Mouse (Mus musculus) limb, embryonic 10.5 days (tissue): ENCODE data around the gene Hist2h2ac. TPM values are rescaled to one million over a fixed set of nuclear protein-coding genes. Genes with fewer than 3 reads are reported as not detected.
A peak's percentile ranks its signal among the peaks of the same experiment; 100 is the strongest.
"Not testable (repeated sequence)": the region's sequence is repeated elsewhere in the genome, so short reads cannot be mapped to it uniquely, and the experiment has no call there.

ENCODE experiments used
- DNase-seq: peaks from one replicate; pipeline ENCODE4 v3.0.0-alpha.2; 2017; ENCODE audit warnings: low spot score
- H3K27ac ChIP-seq: fragments of 300-500 bp; sonication (generic); 2 replicates; pipeline ENCODE4 v1.5.1; 2016; ENCODE audit warnings: mild to moderate bottlenecking
- H3K27me3 ChIP-seq: fragments of 300-500 bp; sonication (generic); 2 replicates; pipeline ENCODE4 v1.6.1; 2016; ENCODE audit warnings: low read depth, mild to moderate bottlenecking; ENCODE audit not compliant: poor library complexity, severe bottlenecking
- H3K36me3 ChIP-seq: fragments of 300-500 bp; sonication (generic); 2 replicates; pipeline ENCODE4 v1.6.1; 2016; ENCODE audit warnings: mild to moderate bottlenecking, moderate library complexity
- H3K4me1 ChIP-seq: fragments of 300-500 bp; sonication (generic); 2 replicates; pipeline ENCODE4 v1.6.1; 2016
- H3K4me3 ChIP-seq: fragments of 300-500 bp; sonication (generic); 2 replicates; pipeline ENCODE4 v1.5.1; 2016; ENCODE audit warnings: mild to moderate bottlenecking, moderate library complexity
- H3K9me3 ChIP-seq: fragments of 300-500 bp; sonication (generic); replicated peaks from 2 replicates; pipeline ENCODE4 v1.6.1; 2016; ENCODE audit warnings: mild to moderate bottlenecking
- WGBS: fragments of 180-500 bp; shearing (Covaris S2); methylation state at CpG from one replicate; pipeline ENCODE4 v1.1.7; 2016; 5-methylcytosine and 5-hydroxymethylcytosine counted together
- microRNA-seq: library from miRNA; unstranded; fragments of <30 nt; microRNA quantifications from one replicate; pipeline ENCODE4, GENCODE M21; 2017
- polyA plus RNA-seq: library from polyadenylated mRNA; unstranded; fragments of >200 nt; fragmentation: Nextera tagmentation; extraction: Ambion mirVana; gene quantifications from 2 replicates; pipeline ENCODE4 v1.2.1, GENCODE M21; 2016

The Hist2h2ac gene
- polyA plus RNA-seq, 1 experiment from 2014 or later: 11.7 TPM

GRCm38 (mm10) chr3:96179531-96179930 is 41.1 kb downstream of the Hist2h2ac start:
- no peak for DNase-seq
- Histone ChIP-seq H3K36me3 (peaks cover 45% of the 10 kb centered on the region), H3K4me3 (no peak overlapping the region), H3K27me3 (no peaks in the 10 kb centered on the region), H3K27ac (no peak overlapping the region), H3K4me1 (peaks cover 36% of the 10 kb centered on the region), H3K9me3 (no peaks in the 10 kb centered on the region)
- WGBS: 71% methylated on average over 4 of the region's 4 CpGs

GRCm38 (mm10) chr3:96178902-96179301 is 41.8 kb downstream of the Hist2h2ac start:
- no peak for DNase-seq
- 82% methylated on average over 2 of the region's 2 CpGs for WGBS
- peaks cover 52% of the 10 kb centered on the region for H3K36me3 ChIP-seq

GRCm38 (mm10) chr3:96178427-96178826 is 42.3 kb downstream of the Hist2h2ac start:
- no peaks in the 10 kb centered on the region for H3K27me3 ChIP-seq

More at GRCm38 (mm10) chr3:96178902-96179301, 41.8 kb downstream of the Hist2h2ac start:
- H3K4me3 ChIP-seq: no peak overlapping the region
- no peak overlapping the region for H3K27ac ChIP-seq
- no peaks in the 10 kb centered on the region for H3K27me3 ChIP-seq
- no peaks in the 10 kb centered on the region for H3K9me3 ChIP-seq
- H3K4me1 ChIP-seq: peaks cover 40% of the 10 kb centered on the region

GRCm38 (mm10) chr3:96175251-96175650 is 45.4 kb downstream of the Hist2h2ac start:
- no peak for DNase-seq
- WGBS: 94% methylated on average over 6 of the region's 6 CpGs
- Histone ChIP-seq H3K27ac (no peak overlapping the region), H3K9me3 (no peaks in the 10 kb centered on the region), H3K36me3 (peaks cover 64% of the 10 kb centered on the region), H3K4me1 (peaks cover 33% of the 10 kb centered on the region), H3K27me3 (no peaks in the 10 kb centered on the region), H3K4me3 (no peak overlapping the region)

More at GRCm38 (mm10) chr3:96178427-96178826, 42.3 kb downstream of the Hist2h2ac start:
- WGBS: 88% methylated on average over 4 of the region's 4 CpGs
- no peaks in the 10 kb centered on the region for H3K9me3 ChIP-seq
- no peak overlapping the region for H3K4me3 ChIP-seq
- peaks cover 42% of the 10 kb centered on the region for H3K4me1 ChIP-seq
- no peak for DNase-seq
- H3K36me3 ChIP-seq: peaks cover 56% of the 10 kb centered on the region
- H3K27ac ChIP-seq: no peak overlapping the region

DNA sequence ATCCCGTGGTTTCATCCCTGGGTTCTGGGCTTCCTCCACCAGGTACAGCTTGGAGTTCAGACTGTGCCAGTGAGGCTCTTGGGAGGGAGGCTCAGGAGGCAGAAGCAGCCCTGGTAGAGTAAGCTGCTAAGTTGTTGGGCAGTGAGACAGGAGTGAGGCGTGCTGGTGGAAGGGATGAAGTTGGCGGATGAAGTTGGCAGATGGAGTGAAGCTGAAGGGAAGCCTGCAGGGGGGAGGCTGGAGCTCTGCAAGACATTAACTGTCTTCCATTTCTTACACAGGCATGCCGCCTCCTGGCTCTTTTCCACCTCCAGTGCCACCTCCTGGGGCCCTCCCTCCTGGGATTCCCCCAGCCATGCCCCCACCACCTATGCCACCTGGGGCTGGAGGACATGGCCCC is 46.6 kb downstream of the Hist2h2ac start:
- 85% methylated on average over 4 of the region's 4 CpGs for WGBS
- H3K9me3 ChIP-seq: not testable (repeated sequence)
- peak overlapping the region; percentile 31 for H3K4me3 ChIP-seq

GRCm38 (mm10) chr3:96173185-96173584 is 47.5 kb downstream of the Hist2h2ac start:
- Histone ChIP-seq H3K36me3 (peaks cover 73% of the 10 kb centered on the region), H3K27me3 (no peaks in the 10 kb centered on the region), H3K27ac (peak overlapping the region; percentile 95), H3K4me1 (peaks cover 40% of the 10 kb centered on the region), H3K4me3 (peak overlapping the region; percentile 95), H3K9me3 (no peaks in the 10 kb centered on the region)
- WGBS: 48% methylated on average over 7 of the region's 7 CpGs
- DNase-seq: no peak

More for the DNA sequence above, 46.6 kb downstream of the Hist2h2ac start:
- not testable (repeated sequence) for H3K27ac ChIP-seq, DNase-seq, H3K27me3 ChIP-seq
- Histone ChIP-seq H3K36me3 (peaks cover 73% of the 10 kb centered on the region), H3K4me1 (peaks cover 40% of the 10 kb centered on the region)

DNA sequence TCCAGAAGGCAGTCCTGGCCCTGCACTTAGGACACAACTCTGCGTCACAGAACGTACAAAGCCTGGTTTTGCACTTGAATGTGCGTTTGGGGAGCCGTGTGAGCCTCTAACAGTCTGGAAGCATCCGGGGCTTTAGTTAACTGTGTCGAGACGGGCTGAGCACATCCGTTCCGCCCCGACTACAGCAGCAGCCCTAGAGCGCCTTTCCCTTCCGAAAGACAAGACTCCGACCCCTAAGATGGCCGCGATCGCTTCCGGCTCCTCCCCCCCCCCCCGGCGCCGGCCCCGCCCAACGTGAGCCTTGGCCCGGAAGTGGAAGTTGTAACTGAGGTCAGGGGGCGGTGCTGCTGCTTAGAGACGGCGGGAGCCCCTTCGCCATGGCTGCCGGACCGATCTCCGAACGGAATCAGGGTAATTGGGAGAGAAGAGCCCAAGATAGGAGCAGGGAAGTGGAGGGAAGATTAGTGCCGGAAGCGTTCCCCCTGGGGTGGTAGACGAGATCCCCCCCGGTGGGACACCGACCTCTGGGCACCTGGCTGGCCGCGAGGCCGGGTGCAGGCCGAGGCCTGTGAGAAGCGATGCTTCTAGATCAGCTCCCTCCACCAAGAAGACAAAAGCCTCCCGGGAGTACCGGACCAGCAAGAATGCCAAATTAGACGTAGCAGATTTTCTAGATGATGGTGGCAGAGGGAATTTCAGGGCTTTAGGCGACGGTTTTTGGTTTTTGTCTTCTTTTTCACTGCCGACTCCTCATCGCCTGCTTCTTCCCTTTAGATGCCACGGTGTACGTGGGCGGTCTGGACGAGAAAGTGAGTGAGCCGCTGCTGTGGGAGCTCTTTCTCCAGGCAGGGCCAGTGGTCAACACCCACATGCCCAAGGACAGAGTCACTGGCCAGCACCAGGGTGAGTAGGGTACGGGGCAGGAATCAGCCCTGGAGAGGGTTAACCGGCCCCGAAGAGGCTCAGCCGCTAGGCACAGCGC is 48.2 kb downstream of the Hist2h2ac start, which contains the start of gene Sf3b4:
Sf3b4 (plus strand) TSS at position 136 of the 982 bp plus-strand sequence.
- under 1% methylated on average over 55 of the region's 58 CpGs for WGBS
- no peaks in the 10 kb centered on the region for H3K9me3 ChIP-seq
- H3K4me1 ChIP-seq: peaks cover 40% of the 10 kb centered on the region
- H3K36me3 ChIP-seq: peaks cover 73% of the 10 kb centered on the region
- no peaks in the 10 kb centered on the region for H3K27me3 ChIP-seq
- H3K27ac ChIP-seq: peak within 1 kb of the TSS; percentile 95
- peak; percentile 98 for DNase-seq
- H3K4me3 ChIP-seq: peak within 1 kb of the TSS; percentile 95

- H3K4me1 ChIP-seq: peaks cover 40% of the 10 kb centered on the region
- 24% methylated on average over 18 of the region's 18 CpGs for WGBS
- peaks cover 67% of the 10 kb centered on the region for H3K36me3 ChIP-seq
- DNase-seq: no peak
- no peaks in the 10 kb centered on the region for H3K9me3 ChIP-seq
- H3K27ac ChIP-seq: peak overlapping the region; percentile 95
- peak overlapping the region; percentile 95 for H3K4me3 ChIP-seq
- no peaks in the 10 kb centered on the region for H3K27me3 ChIP-seq
Observed at GRCm38 (mm10) chr3:96171583-96172196, 49.0 kb downstream of the Hist2h2ac start.

- 70% methylated on average over 10 of the region's 10 CpGs for WGBS
- H3K36me3 ChIP-seq: peaks cover 60% of the 10 kb centered on the region
- H3K27me3 ChIP-seq: no peaks in the 10 kb centered on the region
- H3K4me3 ChIP-seq: peak overlapping the region; percentile 95
- H3K4me1 ChIP-seq: peaks cover 40% of the 10 kb centered on the region
- H3K27ac ChIP-seq: peak overlapping the region; percentile 95
- no peaks in the 10 kb centered on the region for H3K9me3 ChIP-seq
- DNase-seq: no peak
Observed at GRCm38 (mm10) chr3:96170976-96171545, 49.6 kb downstream of the Hist2h2ac start.

Small RNAs within 50 kb of the gene (microRNA-seq; reads per million reads assigned to microRNA genes)
- gene Gm44492 (not detected), gene Gm47311 (not detected), gene Gm47313 (not detected)

Other genes starting within 250 kb of the Hist2h2ac start
- 77.7 and 81.9 TPM in 2 replicates for gene Plekho1, start 224.9 kb downstream of the Hist2h2ac start, polyA plus RNA-seq
- 22.4 and 23.6 TPM in 2 replicates for gene Vps45, start 162.4 kb downstream of the Hist2h2ac start, polyA plus RNA-seq
- 18.6 and 19.2 TPM in 2 replicates for gene Otud7b, start 116.4 kb downstream of the Hist2h2ac start, polyA plus RNA-seq
- gene Mtmr11, start 58.9 kb downstream of the Hist2h2ac start, polyA plus RNA-seq: 10.8 and 18.2 TPM in 2 replicates
- 290 and 304 TPM in 2 replicates for gene Sf3b4, start 48.5 kb downstream of the Hist2h2ac start, polyA plus RNA-seq
- 3.6 and 3.9 TPM in 2 replicates for gene Sv2a, start 39.7 kb downstream of the Hist2h2ac start, polyA plus RNA-seq
- 74.2 and 76.5 TPM in 2 replicates for gene Bola1, start 1.2 kb downstream of the Hist2h2ac start, polyA plus RNA-seq
- 0.63 and 1.2 TPM in 2 replicates for gene Hist2h2ab, start 1.0 kb downstream of the Hist2h2ac start, polyA plus RNA-seq
- 3.4 and 5.8 TPM in 2 replicates for gene Hist2h2be, start 239 bp upstream of the Hist2h2ac start, polyA plus RNA-seq
- gene Hist2h3c2, start 18.2 kb upstream of the Hist2h2ac start, polyA plus RNA-seq: 6.5 and 7.3 TPM in 2 replicates
- gene Hist2h2aa2, start 19.4 kb upstream of the Hist2h2ac start, polyA plus RNA-seq: 18.9 and 27.3 TPM in 2 replicates
- 12.7 and 15.9 TPM in 2 replicates for gene Hist2h2aa1, start 24.6 kb upstream of the Hist2h2ac start, polyA plus RNA-seq
- 0.41 TPM in 1 of 2 replicates, not detected in the other for gene Hist2h3c1, start 25.8 kb upstream of the Hist2h2ac start, polyA plus RNA-seq
- 7.7 and 9.4 TPM in 2 replicates for gene Hist2h4, start 42.4 kb upstream of the Hist2h2ac start, polyA plus RNA-seq
- gene Hist2h3b, start 47.8 kb upstream of the Hist2h2ac start, polyA plus RNA-seq: 48.3 and 54.0 TPM in 2 replicates
- 8.2 and 10.7 TPM in 2 replicates for gene Hist2h2bb, start 48.9 kb upstream of the Hist2h2ac start, polyA plus RNA-seq
- 0.60 and 0.85 TPM in 2 replicates for gene Fcgr1, start 73.1 kb upstream of the Hist2h2ac start, polyA plus RNA-seq
- gene BC107364, start 231.4 kb upstream of the Hist2h2ac start, polyA plus RNA-seq: 0.14 TPM in 1 of 2 replicates, not detected in the other